Mouse (Mus musculus) liver, embryonic 11.5 days (tissue): ENCODE data around the gene Mfn2. TPM values are rescaled to one million over a fixed set of nuclear protein-coding genes. Genes with fewer than 3 reads are reported as not detected.

Experiments used
- ATAC-seq: fragments of 200-750 bp; cut with Nextera tagmentation; replicated peaks from 2 replicates; pipeline ENCODE4 v1.8.0; 2017; ENCODE audit warnings: moderate number of reproducible peaks, mild to moderate bottlenecking, moderate TSS enrichment, moderate library complexity; ENCODE audit not compliant: low FRiP score
- DNase-seq: peaks from one replicate; pipeline ENCODE4 v3.0.0-alpha.2; 2017; ENCODE audit warnings: low spot score
- H3K27ac ChIP-seq: fragments of 300-500 bp; sonication (generic); 2 replicates; pipeline ENCODE4 v1.5.1; 2014; ENCODE audit warnings: mild to moderate bottlenecking, low read depth, low read length, control low read depth
- H3K27me3 ChIP-seq: fragments of 300-500 bp; sonication (generic); replicated peaks from 2 replicates; pipeline ENCODE4 v1.6.1; 2014; ENCODE audit warnings: low read length, mixed read lengths; ENCODE audit not compliant: control insufficient read depth, insufficient read depth
- H3K36me3 ChIP-seq: fragments of 300-500 bp; sonication (generic); 2 replicates; pipeline ENCODE4 v1.6.1; 2014; ENCODE audit warnings: mild to moderate bottlenecking, low read length, moderate library complexity, mixed read lengths; ENCODE audit not compliant: control insufficient read depth, insufficient read depth
- H3K4me1 ChIP-seq: fragments of 300-500 bp; sonication (generic); replicated peaks from 2 replicates; pipeline ENCODE4 v1.6.1; 2014; ENCODE audit warnings: low read length, mixed read lengths; ENCODE audit not compliant: control insufficient read depth, insufficient read depth
- H3K4me2 ChIP-seq: fragments of 300-500 bp; sonication (generic); 2 replicates; pipeline ENCODE4 v1.6.1; 2014; ENCODE audit warnings: mild to moderate bottlenecking, control low read depth, moderate library complexity
- H3K4me3 ChIP-seq: fragments of 300-500 bp; sonication (generic); 2 replicates; pipeline ENCODE4 v1.5.1; 2014; ENCODE audit warnings: low read depth, low read length, control low read depth
- H3K9ac ChIP-seq: fragments of 300-500 bp; sonication (generic); 2 replicates; pipeline ENCODE4 v1.6.1; 2014; ENCODE audit warnings: low read depth, low read length, control low read depth
- H3K9me3 ChIP-seq: fragments of 300-500 bp; sonication (generic); 2 replicates; pipeline ENCODE4 v1.6.1; 2016; ENCODE audit warnings: low read length, inconsistent platforms, mixed read lengths; ENCODE audit not compliant: control insufficient read depth
- WGBS: fragments of 180-500 bp; shearing (Covaris S2); extraction: QIAGEN DNeasy Blood & Tissue Kit; methylation state at CpG from one replicate; pipeline ENCODE4 v1.1.7; 2014; 5-methylcytosine and 5-hydroxymethylcytosine counted together
- polyA plus RNA-seq: library from polyadenylated mRNA; unstranded; fragments of >200 nt; fragmentation: Nextera tagmentation; extraction: Ambion mirVana; gene quantifications from 2 replicates; pipeline ENCODE4 v1.2.1, GENCODE M21; 2014

Mfn2 gene
- polyA plus RNA-seq, 1 experiment from 2014 or later = 36.0 TPM

DNA sequence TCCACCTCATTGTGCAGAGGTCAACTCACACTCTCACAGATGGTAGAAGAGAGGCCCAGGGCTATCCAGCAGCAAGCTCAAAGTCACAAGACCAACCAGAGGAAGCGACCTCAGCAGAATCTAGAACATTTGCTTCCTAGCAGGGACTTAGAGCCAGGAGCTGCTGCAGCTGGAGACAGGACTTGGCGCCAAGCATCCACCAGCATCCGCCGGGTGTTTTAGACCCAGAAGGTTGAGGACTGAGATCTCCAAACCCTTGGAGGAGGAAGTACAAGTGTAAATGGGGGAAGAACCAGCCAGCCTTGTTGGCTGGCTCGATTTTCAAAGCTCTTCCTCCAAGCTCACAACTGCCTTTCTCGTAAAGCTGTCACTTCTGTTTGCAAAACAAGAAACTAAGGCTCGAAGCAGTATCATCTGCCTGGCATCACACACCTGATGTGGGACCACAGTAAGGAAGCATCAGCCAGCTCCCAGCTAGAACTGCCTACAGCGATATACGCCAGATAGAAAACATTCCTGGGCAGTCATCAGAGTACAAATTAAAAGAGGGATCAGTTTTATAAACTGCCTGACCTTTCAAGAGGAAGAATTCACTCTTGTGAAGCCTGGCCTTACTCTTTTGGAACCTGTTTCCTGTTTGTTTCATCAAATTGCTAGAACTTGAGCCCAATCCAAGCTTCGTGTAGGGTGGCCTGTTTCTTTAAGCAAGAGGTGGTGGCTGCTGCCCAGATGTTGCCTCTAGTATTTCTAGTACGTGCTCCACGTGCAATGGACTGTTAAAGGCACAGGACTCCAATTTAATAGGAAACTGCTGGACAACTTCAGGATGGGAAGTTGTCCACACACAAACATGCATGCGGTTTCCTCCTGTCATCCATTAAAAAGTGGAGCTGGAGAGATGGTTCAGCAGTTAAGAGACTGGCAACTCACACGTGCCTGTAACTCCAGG is 33.9 kb upstream of the Mfn2 start:
- DNase-seq = no peak
- no peaks in the 10 kb centered on the region for H3K27me3 ChIP-seq
- H3K36me3 ChIP-seq = peaks cover 2% of the 10 kb centered on the region; the same call in 1 of the 2 replicates
- no peak overlapping the region for H3K4me3 ChIP-seq
- 54% methylated on average over 14 of the region's 14 CpGs for WGBS
- H3K4me1 ChIP-seq = peaks cover 20% of the 10 kb centered on the region
- no peak overlapping the region for H3K4me2 ChIP-seq
- H3K9me3 ChIP-seq = no peaks in the 10 kb centered on the region
- H3K9ac ChIP-seq = no peak overlapping the region
- H3K27ac ChIP-seq = no peak overlapping the region
- no peak for ATAC-seq

DNA sequence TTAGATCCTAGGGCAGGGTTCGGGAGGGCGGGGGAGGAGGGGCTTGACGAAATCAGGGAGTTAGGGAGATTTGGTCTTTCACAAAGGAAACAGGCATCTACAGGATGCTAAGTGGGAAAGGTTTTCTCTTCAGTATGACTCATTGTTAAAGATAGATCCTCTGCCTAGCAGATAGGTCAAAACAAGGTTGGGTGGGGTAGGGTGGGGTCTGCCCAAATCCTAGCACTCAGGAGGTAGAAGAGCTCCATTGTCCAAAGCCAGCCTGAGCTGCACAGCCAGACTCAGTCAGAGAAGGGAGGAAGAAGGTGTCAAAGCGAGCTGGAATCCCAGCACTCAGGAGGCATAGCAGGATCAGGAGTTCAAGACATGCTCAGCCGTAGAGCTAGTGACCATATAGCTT is 33.0 kb upstream of the Mfn2 start:
- no peak overlapping the region for H3K27ac ChIP-seq
- 58% methylated on average over 5 of the region's 5 CpGs for WGBS
- no peaks in the 10 kb centered on the region for H3K27me3 ChIP-seq
- H3K4me3 ChIP-seq = no peak overlapping the region
- no peak overlapping the region for H3K9ac ChIP-seq
- peaks cover 18% of the 10 kb centered on the region for H3K4me1 ChIP-seq
- H3K4me2 ChIP-seq = peak overlapping the region; percentile 91; the same call in 1 of the 2 replicates
- no peaks in the 10 kb centered on the region for H3K9me3 ChIP-seq
- no peak for ATAC-seq
- no peak for DNase-seq
- peaks cover 2% of the 10 kb centered on the region; the same call in 1 of the 2 replicates for H3K36me3 ChIP-seq

DNA sequence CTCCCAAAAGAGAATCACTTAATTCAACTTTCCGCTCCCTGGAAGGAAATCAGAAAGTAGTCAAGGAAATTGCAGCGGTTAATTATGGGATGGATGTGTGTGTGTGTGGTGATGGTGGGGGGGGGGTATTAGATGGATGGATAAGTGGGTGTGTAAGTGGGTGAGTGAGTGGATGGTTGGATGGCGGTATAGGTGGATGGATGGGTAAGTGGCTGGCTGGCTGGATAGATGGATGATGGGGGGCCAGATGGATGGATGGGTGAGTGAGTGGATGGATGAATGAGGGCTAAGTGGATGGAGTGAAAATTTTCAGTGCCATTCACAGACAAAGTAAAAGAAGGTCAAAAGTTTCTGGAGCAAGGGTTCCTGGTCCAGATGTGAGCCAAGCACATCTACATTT is 32.5 kb upstream of the Mfn2 start:
- Histone ChIP-seq H3K27ac (no peak overlapping the region), H3K9me3 (no peaks in the 10 kb centered on the region), H3K4me1 (peaks cover 13% of the 10 kb centered on the region), H3K9ac (peak overlapping the region; percentile 81), H3K27me3 (no peaks in the 10 kb centered on the region), H3K36me3 (peaks cover under 1% of the 10 kb centered on the region; the same call in 1 of the 2 replicates), H3K4me3 (peak overlapping the region; percentile 71), H3K4me2 (peak overlapping the region; percentile 91)
- no peak for ATAC-seq
- DNase-seq = no peak
- 45% methylated on average over 3 of the region's 3 CpGs for WGBS

DNA sequence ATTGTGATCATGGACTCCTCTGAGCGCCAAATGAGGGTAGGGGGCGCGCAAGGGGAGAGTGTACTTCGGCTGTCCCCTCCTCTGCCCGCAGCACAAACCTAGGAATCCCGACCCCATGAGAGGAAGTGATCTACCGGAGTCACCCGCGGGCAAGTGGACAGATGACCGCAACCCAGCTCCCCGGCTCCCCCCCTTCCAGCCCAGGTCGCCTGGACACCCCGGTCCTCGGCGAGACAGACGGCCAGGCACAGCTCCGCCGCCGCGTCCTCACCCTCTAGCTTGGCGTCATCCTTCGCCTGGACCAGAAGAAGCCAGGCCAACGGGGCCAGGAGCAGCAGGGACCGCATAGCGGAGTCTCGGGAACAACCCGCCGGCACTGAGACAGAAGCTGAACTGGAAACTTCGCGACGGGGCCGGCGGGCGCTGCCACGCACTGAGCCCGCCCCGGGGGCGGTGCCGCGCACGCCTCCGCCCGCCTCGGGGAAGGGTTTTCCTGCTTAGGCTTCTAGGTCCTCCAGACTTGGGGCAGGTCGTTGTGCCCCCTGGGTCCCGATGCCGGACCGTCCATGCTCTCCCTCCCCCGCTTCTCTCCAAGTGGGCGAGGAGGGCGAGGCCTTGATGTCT is 31.9 kb upstream of the Mfn2 start, which contains the start of gene Plod1:
Plod1 (minus strand) TSS at position 437 of the 624 bp plus-strand sequence.
- Histone ChIP-seq H3K4me1 (peaks cover 7% of the 10 kb centered on the region), H3K9me3 (no peaks in the 10 kb centered on the region), H3K9ac (peak within 1 kb of the TSS; percentile 81), H3K27ac (no peak within 1 kb of the TSS), H3K36me3 (peaks cover 2% of the 10 kb centered on the region; the same call in 1 of the 2 replicates), H3K4me3 (peak within 1 kb of the TSS; percentile 71), H3K27me3 (no peaks in the 10 kb centered on the region), H3K4me2 (peak within 1 kb of the TSS; percentile 91)
- DNase-seq = peak; percentile 79
- ATAC-seq = peak; percentile 69
- WGBS = under 1% methylated on average over 51 of the region's 51 CpGs

DNA sequence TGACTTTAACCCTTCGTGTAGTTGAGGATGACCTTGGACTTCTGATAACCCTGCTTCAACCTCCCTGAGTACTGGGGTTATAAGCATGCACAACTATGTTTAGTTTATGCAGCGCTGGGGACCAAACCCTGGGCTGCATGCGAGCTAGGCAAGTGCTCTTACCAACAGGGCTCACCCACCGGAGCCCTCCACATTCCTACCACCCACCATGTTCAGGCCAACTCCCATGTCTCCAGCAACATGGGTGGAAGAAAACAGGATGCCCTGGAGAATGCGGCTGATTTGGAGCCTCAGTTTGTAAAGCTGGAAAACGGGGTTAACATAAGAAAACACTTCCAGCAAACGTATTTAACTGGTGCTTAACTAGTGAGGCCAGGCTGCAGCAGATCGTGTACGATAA is 31.4 kb upstream of the Mfn2 start:
- H3K36me3 ChIP-seq = 0 out of 2 replicates have a peak, but pooled peaks cover 2% of the 10 kb centered on the region
- H3K9me3 ChIP-seq = no peaks in the 10 kb centered on the region
- peak overlapping the region; percentile 71 for H3K4me3 ChIP-seq
- 17% methylated on average over 9 of the region's 9 CpGs for WGBS
- ATAC-seq = no peak
- H3K9ac ChIP-seq = peak overlapping the region; percentile 81
- H3K4me1 ChIP-seq = peaks cover 7% of the 10 kb centered on the region
- peak overlapping the region; percentile 91 for H3K4me2 ChIP-seq
- H3K27me3 ChIP-seq = no peaks in the 10 kb centered on the region
- DNase-seq = no peak
- H3K27ac ChIP-seq = no peak overlapping the region

DNA sequence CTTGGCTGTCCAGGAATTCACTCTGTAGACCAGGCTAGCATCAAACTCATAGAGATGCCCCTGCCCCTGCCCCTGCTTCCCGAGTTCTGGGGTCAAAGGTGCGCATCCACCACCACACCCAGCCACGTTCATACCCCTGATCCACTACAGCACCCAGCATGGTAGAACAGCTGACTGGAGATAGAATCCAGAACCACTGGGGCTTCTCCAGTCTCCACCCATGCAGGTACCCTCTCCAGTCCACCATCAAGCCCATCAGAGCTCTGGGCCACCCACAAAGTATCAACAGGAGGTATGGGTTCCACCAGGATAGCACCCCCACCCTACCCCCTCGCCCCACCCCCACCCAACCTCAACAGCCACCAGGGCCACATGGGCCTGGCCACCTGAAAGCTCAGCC is 30.1 kb upstream of the Mfn2 start:
- no peak overlapping the region for H3K9ac ChIP-seq
- no peak overlapping the region for H3K4me2 ChIP-seq
- H3K4me3 ChIP-seq = no peak overlapping the region
- H3K4me1 ChIP-seq = peaks cover 7% of the 10 kb centered on the region
- no peaks in the 10 kb centered on the region for H3K27me3 ChIP-seq
- 72% methylated on average over 4 of the region's 4 CpGs for WGBS
- H3K9me3 ChIP-seq = no peaks in the 10 kb centered on the region
- no peak for DNase-seq
- H3K27ac ChIP-seq = no peak overlapping the region
- H3K36me3 ChIP-seq = 0 out of 2 replicates have a peak, but pooled peaks cover 2% of the 10 kb centered on the region
- no peak for ATAC-seq

DNA sequence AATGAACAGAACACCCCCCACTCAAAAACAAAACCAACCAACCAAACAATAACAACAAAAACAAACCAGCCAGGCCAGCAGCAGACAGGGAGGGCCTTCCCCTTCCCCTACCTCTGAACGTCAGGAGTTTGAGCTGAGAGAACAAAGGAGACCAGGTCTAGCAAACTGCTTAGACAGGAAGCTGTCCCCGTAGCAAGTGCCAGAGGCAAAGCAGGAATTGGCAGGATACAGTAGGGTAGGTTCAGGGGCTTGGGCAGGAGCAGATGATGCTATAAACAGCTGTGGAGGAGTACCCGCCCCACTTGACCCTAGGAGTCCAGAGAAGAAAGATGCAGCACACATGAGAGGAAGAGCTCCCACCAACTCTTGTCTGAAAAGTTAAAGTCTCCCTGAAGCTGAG is 29.6 kb upstream of the Mfn2 start:
- peaks cover 7% of the 10 kb centered on the region for H3K4me1 ChIP-seq
- 59% methylated on average over 3 of the region's 3 CpGs for WGBS
- H3K9me3 ChIP-seq = no peaks in the 10 kb centered on the region

DNA sequence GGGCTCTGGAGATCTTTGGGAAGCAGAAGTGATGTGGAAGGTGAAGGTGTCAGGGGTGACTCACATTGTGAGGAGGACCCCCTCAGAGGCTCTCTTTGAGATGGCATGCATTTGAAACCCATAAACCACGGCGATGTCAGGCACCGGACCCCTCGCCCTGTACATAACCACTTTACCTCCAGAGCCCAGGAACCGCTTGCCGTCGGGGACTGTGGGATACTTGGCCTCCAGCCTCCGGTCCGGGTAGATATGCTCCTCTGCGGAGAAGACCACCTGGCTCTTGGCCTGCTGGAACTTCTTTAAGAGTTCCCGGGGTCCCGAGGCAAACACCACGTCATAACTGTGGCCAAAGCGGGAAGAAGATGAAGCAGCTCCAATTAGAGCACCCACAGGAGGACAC is 26.4 kb upstream of the Mfn2 start:
- Histone ChIP-seq H3K9ac (no peak overlapping the region), H3K27me3 (no peaks in the 10 kb centered on the region), H3K9me3 (no peaks in the 10 kb centered on the region), H3K4me2 (no peak overlapping the region), H3K36me3 (0 out of 2 replicates have a peak, but pooled peaks cover 2% of the 10 kb centered on the region), H3K4me1 (peaks cover 12% of the 10 kb centered on the region), H3K27ac (no peak overlapping the region), H3K4me3 (no peak overlapping the region)
- 92% methylated on average over 14 of the region's 14 CpGs for WGBS
- no peak for DNase-seq
- ATAC-seq = no peak

More for the DNA sequence above, 29.6 kb upstream of the Mfn2 start:
- Histone ChIP-seq H3K36me3 (0 out of 2 replicates have a peak, but pooled peaks cover 2% of the 10 kb centered on the region), H3K27ac (no peak overlapping the region), H3K4me2 (no peak overlapping the region), H3K9ac (no peak overlapping the region), H3K27me3 (no peaks in the 10 kb centered on the region), H3K4me3 (no peak overlapping the region)
- ATAC-seq = no peak
- no peak for DNase-seq
